Mouse (Mus musculus) liver, adult 2 months (tissue): ENCODE measurements at regions not wholly inside any gene's neighbourhood (a gene's known extent, or its start where the extent isn't known, plus 50 kb on each side); places are given as distances from the start of the nearest gene placed in this dataset.

ENCODE experiments used
- CTCF ChIP-seq: fragments of 200-500 bp; IDR thresholded peaks from 2 replicates; pipeline ENCODE4 v1.5.1; 2011; ENCODE audit warnings: low read depth, low read length, control low read depth
- POLR2A ChIP-seq: fragments of 200-500 bp; IDR thresholded peaks from 2 replicates; pipeline ENCODE4 v1.6.1; 2011; ENCODE audit warnings: low read length, control low read depth; ENCODE audit not compliant: insufficient read depth; ENCODE audit errors: extremely low read depth

DNA sequence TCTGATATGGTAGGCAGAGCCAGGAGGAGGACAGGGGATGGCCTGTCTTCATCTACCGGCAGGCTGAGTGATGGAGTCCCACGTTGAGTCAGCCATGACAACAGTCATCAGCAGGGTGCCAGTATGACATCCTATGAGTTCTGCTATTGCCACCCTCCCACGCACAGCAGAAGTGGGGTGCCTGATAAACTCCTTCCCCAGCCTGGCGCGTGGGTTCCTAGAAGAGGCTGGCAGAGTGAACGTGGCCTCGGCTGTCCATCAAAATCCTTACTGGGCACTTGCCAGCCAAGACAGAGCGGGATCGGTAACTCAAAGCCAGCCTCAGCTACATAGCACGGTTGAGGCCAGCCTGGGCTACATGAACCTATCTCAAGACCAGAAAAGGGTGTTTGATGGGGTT, 202.5 kb upstream of the Igsf21 start:
- no peak for TF ChIP-seq POLR2A
- no peak for TF ChIP-seq CTCF
